Mouse (Mus musculus) gastrocnemius, adult 18-20 months (tissue): ENCODE data around the gene Phox2b. TPM values are rescaled to one million over a fixed set of nuclear protein-coding genes. Genes with fewer than 3 reads are reported as not detected.

Experiments
- DNase-seq: peaks from one replicate; pipeline ENCODE4 v3.0.0; 2021; ENCODE audit warnings: low spot score
- long read RNA-seq, 2 experiments: library from polyadenylated mRNA; stranded (forward); transcript quantifications; one replicate each; pipeline ENCODE4 v2.0.0; 2021
- total RNA-seq, 2 experiments: library from RNA; stranded (reverse); gene quantifications; 2 replicates each; pipeline ENCODE4 v1.2.3; 2021

Gene Phox2b
- total RNA-seq = not detected
- long read RNA-seq, experiment 1 = 0 reads
- long read RNA-seq, experiment 2 = 0 reads

GRCm38 (mm10) chr5:67098733-67099323 lies at the start of gene Phox2b:
Gene Phox2b (minus strand): TSS chr5:67099301.
- no peak for DNase-seq

- DNase-seq = no peak
Measured at GRCm38 (mm10) chr5:67142622-67143021, 43.5 kb upstream of the Phox2b start.

DNA sequence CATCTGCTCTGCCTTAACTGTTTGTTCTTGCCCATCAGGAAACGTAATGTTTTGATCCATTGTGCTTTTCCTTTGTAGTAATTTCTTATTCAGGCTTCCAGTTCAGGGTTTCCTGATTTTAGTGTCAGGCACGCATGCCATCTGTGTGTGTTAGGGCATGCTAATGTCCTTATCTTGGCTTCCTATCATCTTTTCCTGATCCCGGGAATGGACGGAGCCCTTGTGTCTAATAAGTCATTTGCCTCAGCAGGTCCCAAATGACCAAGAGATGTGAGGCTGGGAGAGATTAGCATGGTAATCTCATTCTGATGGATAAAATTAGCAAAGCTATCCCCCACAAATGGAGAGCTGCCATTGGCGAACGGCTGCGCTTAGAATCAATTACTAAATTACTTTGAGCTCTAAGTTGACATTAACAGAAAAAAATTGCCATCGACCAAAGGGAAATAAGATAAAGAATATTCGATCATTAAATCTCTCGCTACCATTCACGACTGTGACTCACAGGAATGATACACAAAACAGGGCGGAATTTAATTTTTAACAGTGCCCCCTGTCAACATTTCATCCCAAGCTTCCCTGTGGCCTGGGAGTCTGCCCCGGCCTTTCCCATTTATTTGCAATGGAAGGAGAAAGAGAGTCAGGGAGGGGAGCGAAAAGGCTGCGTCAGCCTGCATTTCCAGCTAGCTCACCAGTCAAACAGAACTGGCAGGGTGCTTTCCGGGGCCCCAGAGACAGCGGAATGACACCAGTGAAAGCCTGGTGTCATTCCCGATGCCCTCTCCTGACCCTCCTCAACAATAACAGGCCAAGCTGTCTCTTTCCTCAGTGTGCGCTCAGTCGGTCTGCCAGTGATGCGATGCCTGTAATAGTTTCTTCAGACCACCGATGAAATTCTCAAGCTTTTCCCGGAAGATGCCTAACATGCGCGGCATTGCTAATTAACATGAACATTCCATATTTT lies 40.2 kb upstream of the Phox2b start:
- no peak for DNase-seq

DNA sequence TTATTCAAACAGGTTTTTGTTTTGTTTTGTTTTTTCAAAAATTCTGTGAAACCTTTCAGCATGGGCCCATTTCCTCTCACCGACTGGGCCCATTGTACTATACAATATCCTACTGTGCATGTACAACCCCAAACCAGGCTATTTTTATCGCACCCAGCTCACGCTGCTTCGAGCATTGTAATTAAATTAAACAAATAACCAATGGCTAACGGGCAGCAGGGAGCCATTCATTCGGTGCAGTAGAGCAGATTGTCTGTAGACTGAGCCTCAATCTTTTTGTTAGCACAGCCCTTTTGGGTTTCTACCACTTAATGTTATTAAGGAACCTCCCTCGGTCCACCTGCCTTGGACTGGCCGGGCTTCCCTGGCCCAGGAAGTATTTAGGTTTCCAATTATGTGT lies 39.5 kb upstream of the Phox2b start:
- DNase-seq = no peak

DNA sequence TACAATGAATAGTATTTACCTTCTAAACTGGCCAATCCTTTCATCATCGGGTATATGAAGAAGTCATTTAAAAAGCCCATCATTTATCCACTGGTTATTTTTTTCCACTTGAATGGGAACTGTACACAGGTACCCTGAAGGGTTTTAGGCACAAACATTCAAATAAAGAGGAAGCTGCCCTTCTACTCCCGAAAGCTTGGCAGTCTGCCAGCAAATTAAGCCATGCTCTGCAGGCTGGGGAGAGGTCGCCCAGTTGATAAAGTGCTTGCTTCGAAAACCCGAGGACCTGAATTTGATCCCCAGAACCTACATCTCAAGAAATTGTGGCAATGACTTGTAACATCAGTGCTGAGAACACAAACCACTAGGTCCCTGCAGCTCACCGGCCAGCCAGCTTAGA lies 35.6 kb upstream of the Phox2b start:
- DNase-seq = no peak

DNA sequence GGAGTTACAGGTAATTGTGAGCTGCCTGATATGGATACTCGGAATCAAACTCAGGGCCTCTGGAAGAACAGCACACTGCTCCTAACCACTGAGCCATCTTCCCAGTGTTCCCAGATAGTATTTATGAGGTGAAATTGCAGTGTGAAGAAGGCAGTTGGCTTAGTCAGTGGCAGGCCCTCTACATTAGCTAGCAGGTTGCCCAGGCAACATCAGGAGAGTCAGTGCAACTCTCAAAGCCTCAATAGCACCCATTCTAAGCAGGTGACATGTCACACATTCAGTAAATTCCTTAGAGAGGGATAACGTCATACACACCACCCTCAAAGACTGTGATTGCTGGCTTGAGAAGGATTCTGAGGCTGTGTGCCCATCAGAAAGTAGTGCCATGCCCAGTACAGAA lies 32.6 kb upstream of the Phox2b start:
- DNase-seq = no peak

- no peak for DNase-seq
Measured at GRCm38 (mm10) chr5:67106261-67106660, 7.2 kb upstream of the Phox2b start.

DNA sequence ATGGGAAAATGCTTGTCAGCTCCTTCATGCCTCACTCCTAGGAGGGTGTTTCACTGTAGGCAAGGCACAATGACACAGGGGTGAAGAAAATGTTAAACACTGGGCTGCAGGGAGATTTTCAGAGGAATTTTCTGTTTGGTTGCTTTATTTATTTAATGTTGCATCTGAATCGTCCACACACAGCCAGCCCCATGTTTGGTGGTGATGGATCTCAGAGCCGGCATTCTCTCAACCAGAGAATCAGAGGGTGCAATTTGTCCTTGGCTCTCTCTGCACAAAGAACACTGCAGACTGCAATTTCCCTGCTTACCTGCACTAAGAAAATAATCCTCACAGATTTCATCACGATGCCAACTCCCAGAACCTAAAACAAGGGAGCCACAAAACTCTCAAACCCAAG lies 3.9 kb upstream of the Phox2b start:
- DNase-seq = no peak

- no peak for DNase-seq
Measured at GRCm38 (mm10) chr5:67101793-67102600, 2.9 kb upstream of the Phox2b start.

DNA sequence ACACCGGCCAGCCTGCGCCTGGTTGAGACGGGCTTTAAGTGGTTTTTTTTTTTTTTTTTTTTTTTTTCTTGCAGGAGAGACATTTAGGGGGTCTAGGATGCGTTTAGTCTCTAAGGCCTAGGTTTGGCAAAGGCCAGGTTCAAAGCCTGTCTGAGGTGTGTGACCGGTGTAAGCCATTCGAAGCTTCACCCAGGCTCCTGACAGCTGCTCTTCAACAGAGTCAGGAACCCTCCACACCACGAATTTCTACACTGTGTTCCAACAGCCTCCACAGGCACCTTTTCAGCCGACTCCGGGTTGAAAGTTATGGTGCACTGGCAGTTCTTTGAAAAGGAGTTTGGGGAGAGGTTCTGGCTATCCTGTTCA lies 2.3 kb upstream of the Phox2b start:
- DNase-seq = no peak

DNA sequence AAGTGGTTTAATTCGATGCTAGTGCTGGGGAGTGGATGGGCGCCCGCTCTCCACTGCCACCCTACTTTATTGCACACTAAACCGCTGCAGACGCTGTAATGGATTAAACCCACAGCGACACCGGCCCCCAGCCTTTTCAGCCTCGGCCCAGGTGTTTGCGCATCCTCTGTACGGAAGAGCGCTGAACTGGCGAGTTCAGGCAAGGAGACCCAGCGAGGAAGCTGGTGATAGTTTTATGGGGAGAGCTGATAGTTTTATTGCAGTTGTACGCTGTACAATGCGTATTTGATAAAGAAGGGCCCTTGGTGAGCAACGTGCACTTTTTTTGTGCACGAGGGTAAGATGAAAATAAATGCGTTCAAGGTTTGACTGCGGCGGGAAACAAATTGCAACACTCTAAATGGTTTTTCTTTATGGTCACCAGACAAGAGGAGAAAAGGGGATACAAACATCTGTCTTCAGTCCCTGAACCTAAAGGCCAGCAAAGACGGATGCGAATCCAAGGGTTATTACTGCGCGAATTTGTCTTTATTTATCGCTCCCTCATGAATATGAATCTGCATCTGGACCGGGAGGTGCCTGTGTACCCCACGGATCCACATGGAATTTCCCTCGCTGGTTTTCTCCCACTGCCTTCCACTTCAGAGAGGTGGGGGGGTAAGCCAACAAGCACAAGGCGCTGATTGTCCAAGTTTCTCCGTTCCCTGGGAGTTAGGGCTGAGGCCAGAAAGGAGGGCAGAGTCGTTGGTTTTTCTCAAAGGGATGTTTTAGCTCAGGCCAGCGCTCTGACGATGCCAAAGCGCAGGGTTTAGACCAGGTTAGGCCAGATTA lies 1.7 kb upstream of the Phox2b start:
- no peak for DNase-seq

GRCm38 (mm10) chr5:67099393-67100271 lies 531 bp upstream of the Phox2b start:
- DNase-seq = no peak

DNA sequence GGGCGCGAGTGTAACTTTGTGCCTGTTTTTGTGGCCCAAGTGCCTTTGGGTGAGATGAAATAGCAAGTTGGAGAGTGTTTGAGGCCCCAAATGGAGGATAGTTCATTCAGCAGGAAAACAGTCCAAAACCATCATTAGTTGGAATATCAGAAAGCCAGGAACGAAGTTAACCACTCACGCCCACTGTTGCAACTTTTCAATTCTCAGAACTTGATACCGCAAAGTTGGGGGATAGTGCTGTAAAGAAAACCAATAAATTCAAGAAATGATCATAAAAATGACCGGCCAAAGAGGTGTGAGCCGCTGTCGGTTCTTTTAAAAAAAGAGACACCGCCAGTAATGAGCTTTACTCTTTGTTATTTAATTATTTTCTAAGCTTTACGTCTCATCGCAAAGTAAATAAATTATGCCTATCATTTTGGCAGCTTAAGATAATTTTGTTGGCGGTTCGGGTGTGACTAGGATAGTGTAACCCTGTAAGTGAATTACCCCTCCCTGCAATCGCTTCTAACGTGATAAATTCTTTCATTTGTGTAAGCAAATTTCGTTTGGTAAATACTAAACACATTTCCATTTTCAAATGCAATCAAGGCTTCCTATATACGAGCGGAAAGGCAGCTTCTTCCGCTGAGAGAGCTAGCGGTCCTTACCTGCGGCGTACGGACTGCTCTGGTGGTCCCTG lies 909 bp downstream of the Phox2b start:
- no peak for DNase-seq

GRCm38 (mm10) chr5:67097106-67098050 lies 1.7 kb downstream of the Phox2b start:
- no peak for DNase-seq

DNA sequence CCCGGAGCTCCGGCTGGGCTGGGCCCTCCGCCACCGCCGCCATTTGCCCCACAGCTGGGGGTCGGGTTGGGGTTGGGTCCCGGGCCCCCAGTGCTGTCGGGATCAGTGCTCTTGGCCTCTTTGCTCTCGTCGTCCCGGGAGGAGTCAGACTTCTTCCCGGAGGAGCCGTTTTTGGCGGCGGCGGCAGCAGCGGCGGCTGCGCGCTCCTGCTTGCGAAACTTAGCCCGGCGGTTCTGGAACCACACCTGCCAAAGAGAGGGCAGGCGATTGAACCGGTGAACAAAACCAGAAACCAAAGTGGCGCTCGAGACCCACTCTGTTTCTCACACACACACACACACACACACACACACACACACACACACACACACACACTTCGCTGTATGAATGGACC lies 2.7 kb downstream of the Phox2b start:
- DNase-seq = no peak

DNA sequence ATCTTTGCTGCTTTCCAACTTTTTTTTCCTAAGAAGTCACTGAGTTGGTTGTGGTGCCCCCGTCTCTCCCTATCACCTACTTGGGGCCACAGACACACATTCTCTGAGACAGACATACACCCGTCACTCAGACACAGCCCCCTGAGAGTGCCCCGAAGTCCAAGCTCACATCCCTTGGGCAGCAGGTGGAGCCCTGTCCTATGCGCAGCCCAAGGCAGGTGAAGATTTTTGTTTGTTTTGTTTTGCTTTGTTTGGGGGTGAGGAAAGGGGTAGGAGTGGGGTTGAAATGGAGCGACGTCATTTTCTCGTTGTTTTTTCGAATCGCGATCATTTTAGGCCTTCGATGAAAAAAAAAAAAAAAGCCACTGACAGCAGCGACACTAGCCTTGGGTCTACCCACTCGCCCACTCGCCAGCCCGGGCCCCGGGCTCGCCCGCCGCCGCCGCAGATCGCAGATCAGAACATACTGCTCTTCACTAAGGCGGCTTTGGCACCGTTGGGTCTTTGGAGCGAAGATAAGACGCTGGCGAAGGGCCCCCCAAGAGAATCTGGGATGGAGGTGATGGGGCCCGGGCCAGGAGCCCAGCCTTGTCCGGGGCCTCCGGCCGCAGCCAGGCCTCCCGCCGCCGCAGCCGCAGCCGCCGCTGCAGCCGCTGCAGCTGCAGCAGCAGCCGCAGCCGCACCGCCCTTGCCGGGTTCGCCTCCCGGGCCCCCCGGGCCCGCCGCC lies 3.3 kb downstream of the Phox2b start:
- no peak for DNase-seq

GRCm38 (mm10) chr5:67095153-67095552 lies 3.9 kb downstream of the Phox2b start:
- DNase-seq = no peak

- DNase-seq = no peak
Measured at GRCm38 (mm10) chr5:67093991-67094390, 5.1 kb downstream of the Phox2b start.
